Mouse (Mus musculus) embryonic facial prominence, embryonic 15.5 days (tissue): ENCODE results near the gene Lrrc74b. TPM values are rescaled to one million over a fixed set of nuclear protein-coding genes. Genes with fewer than 3 reads are reported as not detected.
"Not testable (repeated sequence)": the region's sequence is repeated elsewhere in the genome, so short reads cannot be mapped to it uniquely, and the experiment has no call there.

Experiments
- ATAC-seq: fragments of 200-750 bp; cut with Nextera tagmentation; 2 replicates; pipeline ENCODE4 v1.8.0; 2017; ENCODE audit warnings: low read depth, moderate TSS enrichment; ENCODE audit not compliant: insufficient number of reproducible peaks, low FRiP score, low TSS enrichment
- H3K27ac ChIP-seq: fragments of 300-500 bp; sonication (generic); replicated peaks from 2 replicates; pipeline ENCODE4 v1.5.1; 2015; ENCODE audit warnings: mild to moderate bottlenecking, inconsistent platforms
- H3K27me3 ChIP-seq: fragments of 300-500 bp; sonication (generic); 2 replicates; pipeline ENCODE4 v1.6.1; 2015; ENCODE audit warnings: inconsistent platforms
- H3K36me3 ChIP-seq: fragments of 300-500 bp; sonication (generic); 2 replicates; pipeline ENCODE4 v1.6.1; 2015; ENCODE audit warnings: mild to moderate bottlenecking, inconsistent platforms
- H3K4me1 ChIP-seq: fragments of 300-500 bp; sonication (generic); 2 replicates; pipeline ENCODE4 v1.6.1; 2015; ENCODE audit warnings: inconsistent platforms
- H3K4me2 ChIP-seq: fragments of 300-500 bp; sonication (generic); replicated peaks from 2 replicates; pipeline ENCODE4 v1.6.1; 2015; ENCODE audit warnings: mild to moderate bottlenecking, inconsistent platforms
- H3K4me3 ChIP-seq: fragments of 300-500 bp; sonication (generic); replicated peaks from 2 replicates; pipeline ENCODE4 v1.5.1; 2015; ENCODE audit warnings: mild to moderate bottlenecking, inconsistent platforms
- H3K9ac ChIP-seq: fragments of 300-500 bp; sonication (generic); 2 replicates; pipeline ENCODE4 v1.6.1; 2015; ENCODE audit warnings: inconsistent platforms
- H3K9me3 ChIP-seq: fragments of 300-500 bp; sonication (generic); replicated peaks from 2 replicates; pipeline ENCODE4 v1.6.1; 2016; ENCODE audit warnings: inconsistent platforms
- WGBS: fragments of 180-500 bp; shearing (Covaris S2); methylation state at CpG from one replicate; pipeline ENCODE4 v1.1.7; 2015; 5-methylcytosine and 5-hydroxymethylcytosine counted together
- polyA plus RNA-seq: library from polyadenylated mRNA; unstranded; fragments of >200 nt; fragmentation: Nextera tagmentation; extraction: Ambion mirVana; gene quantifications from 2 replicates; pipeline ENCODE4 v1.2.1, GENCODE M21; 2015

Lrrc74b gene
- polyA plus RNA-seq, 1 experiment from 2014 or later = 7.8 TPM

DNA sequence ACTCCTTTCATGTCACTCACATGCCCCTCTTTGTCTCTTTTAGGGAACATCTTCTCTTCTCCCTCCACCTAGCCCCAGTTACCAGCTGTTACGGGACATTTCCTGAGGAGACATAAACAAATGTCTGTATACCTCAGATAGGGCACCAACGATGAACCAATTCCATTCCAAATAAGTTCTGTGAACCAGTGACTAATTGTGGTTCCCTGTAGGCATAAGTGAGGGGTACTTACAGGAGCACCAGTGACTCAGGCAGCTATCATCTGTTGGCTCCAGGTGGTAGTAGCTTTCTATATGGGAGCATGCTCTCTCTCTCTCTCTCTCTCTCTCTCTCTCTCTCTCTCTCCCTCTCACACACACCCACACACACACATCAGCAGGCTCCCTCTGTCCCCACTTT lies 3.2 kb upstream of the Lrrc74b start:
- peaks cover 24% of the 10 kb centered on the region for H3K27me3 ChIP-seq

DNA sequence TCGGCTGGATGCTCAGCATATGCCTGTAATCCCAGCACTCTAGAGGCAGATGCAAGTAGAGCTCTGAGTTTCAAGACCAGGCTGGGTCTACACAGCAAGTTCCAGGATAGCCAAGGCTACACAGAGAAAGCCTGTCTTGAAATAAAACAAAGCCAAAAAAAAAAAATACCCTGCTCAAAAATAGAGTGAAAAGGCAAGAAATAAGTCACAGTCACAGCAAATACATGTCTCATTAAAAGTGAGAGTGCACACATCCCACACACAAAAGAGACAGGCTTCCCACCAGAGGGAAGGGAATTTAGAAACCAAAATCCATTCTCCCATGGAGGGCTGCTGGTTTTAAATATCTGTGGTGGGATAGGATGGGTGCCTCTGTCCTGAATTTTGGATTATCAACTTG lies 2.5 kb upstream of the Lrrc74b start:
- ATAC-seq = no peak
- 12% methylated on average over 1 of the region's 1 CpGs for WGBS
- H3K9ac ChIP-seq = no peak overlapping the region
- peaks cover 20% of the 10 kb centered on the region for H3K4me1 ChIP-seq
- no peaks in the 10 kb centered on the region for H3K9me3 ChIP-seq
- peaks cover 27% of the 10 kb centered on the region for H3K27me3 ChIP-seq
- H3K36me3 ChIP-seq = no peaks in the 10 kb centered on the region
- H3K4me2 ChIP-seq = no peak overlapping the region
- no peak overlapping the region for H3K27ac ChIP-seq
- H3K4me3 ChIP-seq = no peak overlapping the region

More for the DNA sequence above, 3.2 kb upstream of the Lrrc74b start:
- Histone ChIP-seq H3K27ac (no peak overlapping the region), H3K36me3 (no peaks in the 10 kb centered on the region), H3K4me3 (no peak overlapping the region), H3K4me1 (peaks cover 14% of the 10 kb centered on the region), H3K9ac (no peak overlapping the region), H3K4me2 (no peak overlapping the region), H3K9me3 (no peaks in the 10 kb centered on the region)
- no peak for ATAC-seq
- WGBS = 58% methylated on average over 2 of the region's 2 CpGs

DNA sequence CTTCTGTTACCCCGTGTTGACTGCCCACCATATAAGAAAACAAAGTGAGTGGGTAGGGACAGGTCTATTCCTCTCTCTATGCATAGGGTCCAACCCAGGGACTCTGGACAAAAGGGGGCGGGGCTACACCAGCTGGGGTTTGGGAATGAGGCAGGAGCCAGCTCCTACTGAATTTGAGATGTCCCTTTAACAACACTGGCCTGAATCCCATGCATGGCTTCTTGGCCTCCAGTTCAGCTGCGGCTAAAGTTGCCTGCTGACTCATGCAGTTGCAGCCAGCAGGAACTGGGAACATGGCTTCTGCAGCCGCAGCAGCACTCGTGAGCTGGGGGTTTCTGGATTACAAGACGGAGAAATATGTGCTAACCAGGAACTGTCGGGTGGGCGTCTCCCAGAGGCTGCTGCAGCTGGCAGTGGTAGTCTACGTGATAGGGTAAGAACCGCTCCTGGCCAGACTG lies 733 bp upstream of the Lrrc74b start, which contains the start of gene P2rx6:
Gene P2rx6, plus strand, starts transcription at position 135 of the 458 bp plus-strand sequence.
- peak within 1 kb of the TSS; percentile 25 for H3K27ac ChIP-seq

DNA sequence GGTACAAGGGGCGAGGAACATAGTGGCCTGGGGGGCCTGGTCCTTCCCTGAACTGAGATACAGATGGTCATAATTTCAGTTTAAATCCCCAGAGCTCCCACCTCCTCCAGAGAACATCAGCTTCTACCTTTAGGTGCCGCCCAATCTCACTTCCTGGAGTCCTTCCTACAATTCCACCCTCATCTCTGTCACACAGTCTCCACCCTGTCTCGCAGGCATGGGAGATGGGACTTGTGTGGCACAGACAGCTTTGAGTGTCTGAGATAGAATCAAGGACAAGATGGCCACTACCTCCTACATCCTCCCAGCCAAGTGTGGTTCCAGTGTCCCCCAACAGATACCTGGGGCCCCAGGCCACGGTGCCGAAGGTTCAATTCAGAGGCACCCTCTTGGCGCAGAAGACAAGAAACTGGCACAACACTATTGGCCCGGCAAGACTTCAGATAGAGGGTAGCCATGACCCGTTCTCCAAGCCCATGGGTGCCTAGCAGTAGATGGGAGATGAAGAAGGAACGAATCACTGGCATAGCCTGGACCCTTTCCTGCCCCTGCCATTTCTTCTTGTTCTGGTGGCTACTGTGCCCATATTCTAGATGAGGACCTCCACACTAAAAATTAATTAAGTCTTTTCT lies 1.5 kb downstream of the Lrrc74b start:
- H3K9me3 ChIP-seq = no peaks in the 10 kb centered on the region
- no peak overlapping the region for H3K4me2 ChIP-seq

More for the DNA sequence above, 733 bp upstream of the Lrrc74b start, which contains the start of gene P2rx6:
- H3K9ac ChIP-seq = peak within 1 kb of the TSS; percentile 9; the same call in 1 of the 2 replicates
- under 1% methylated on average over 10 of the region's 10 CpGs for WGBS
- peak within 1 kb of the TSS; percentile 28 for H3K4me3 ChIP-seq
- H3K36me3 ChIP-seq = no peaks in the 10 kb centered on the region
- peak; percentile 62 for ATAC-seq
- peaks cover 27% of the 10 kb centered on the region for H3K27me3 ChIP-seq
- H3K9me3 ChIP-seq = no peaks in the 10 kb centered on the region
- peak within 1 kb of the TSS; percentile 50 for H3K4me2 ChIP-seq
- H3K4me1 ChIP-seq = peaks cover 22% of the 10 kb centered on the region

DNA sequence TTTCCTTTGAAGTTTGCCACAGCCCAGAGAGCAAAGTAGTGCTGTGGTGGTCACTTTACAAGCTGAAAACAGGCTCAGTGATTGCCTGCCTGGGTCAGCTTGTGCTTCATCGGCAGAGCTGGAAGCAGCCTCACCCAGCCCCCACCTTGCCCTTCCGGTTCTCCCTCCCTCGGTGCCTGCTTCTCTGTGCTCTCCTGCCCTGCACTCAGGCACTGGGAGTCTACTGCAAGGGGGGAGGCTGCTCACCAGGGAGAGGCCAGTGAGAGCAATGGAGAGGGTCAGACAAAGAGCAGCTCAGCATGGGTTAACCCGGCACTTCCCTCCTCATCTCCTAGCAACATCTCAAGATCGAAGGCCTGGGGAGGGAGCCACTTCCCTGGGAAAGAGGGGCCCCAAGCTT lies 2.2 kb downstream of the Lrrc74b start:
- no peak overlapping the region for H3K9ac ChIP-seq
- peak overlapping the region; percentile 24; the same call in 1 of the 2 replicates for H3K4me2 ChIP-seq
- H3K4me3 ChIP-seq = no peak overlapping the region
- WGBS = 2% methylated on average over 5 of the region's 5 CpGs
- no peaks in the 10 kb centered on the region for H3K9me3 ChIP-seq
- H3K36me3 ChIP-seq = no peaks in the 10 kb centered on the region
- ATAC-seq = no peak
- H3K27ac ChIP-seq = no peak overlapping the region
- H3K4me1 ChIP-seq = peaks cover 29% of the 10 kb centered on the region
- peaks cover 27% of the 10 kb centered on the region for H3K27me3 ChIP-seq

More for the DNA sequence above, 1.5 kb downstream of the Lrrc74b start:
- H3K36me3 ChIP-seq = no peaks in the 10 kb centered on the region
- H3K27ac ChIP-seq = no peak overlapping the region
- no peak for ATAC-seq
- peaks cover 22% of the 10 kb centered on the region for H3K4me1 ChIP-seq
- no peak overlapping the region for H3K4me3 ChIP-seq
- 66% methylated on average over 9 of the region's 9 CpGs for WGBS
- no peak overlapping the region; the same call in 1 of the 2 replicates for H3K9ac ChIP-seq
- peaks cover 27% of the 10 kb centered on the region for H3K27me3 ChIP-seq

DNA sequence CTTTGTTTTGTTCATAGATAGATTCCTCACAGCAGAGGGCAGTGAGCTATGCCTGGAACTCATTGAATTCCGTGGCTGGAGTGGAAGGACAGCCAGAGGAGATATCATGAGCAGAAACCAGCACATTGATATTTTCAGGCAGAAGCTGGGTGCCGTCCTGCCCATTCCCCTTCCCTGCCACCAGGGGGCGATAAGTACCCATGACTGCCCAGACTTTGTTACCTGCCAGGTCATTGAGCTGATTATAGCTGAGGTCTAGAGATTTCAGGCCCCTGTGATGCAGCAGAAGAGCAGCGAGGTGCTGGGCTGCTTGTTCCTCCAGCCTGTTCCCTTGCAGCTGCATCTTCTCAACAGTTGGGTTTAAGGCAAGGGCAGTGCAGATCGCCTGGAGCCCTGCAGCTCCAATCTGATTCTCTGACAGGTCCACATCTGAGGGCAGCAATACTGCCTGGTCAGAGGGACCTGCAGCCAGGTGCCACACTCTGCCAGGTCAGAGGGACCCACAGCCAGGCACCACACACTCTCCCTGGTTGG lies 3.0 kb downstream of the Lrrc74b start:
- Histone ChIP-seq H3K9ac (no peak overlapping the region), H3K9me3 (no peaks in the 10 kb centered on the region), H3K36me3 (no peaks in the 10 kb centered on the region), H3K4me1 (peaks cover 32% of the 10 kb centered on the region), H3K27me3 (peaks cover 26% of the 10 kb centered on the region), H3K27ac (no peak overlapping the region), H3K4me2 (peak overlapping the region; percentile 9; the same call in 1 of the 2 replicates), H3K4me3 (no peak overlapping the region)
- 3% methylated on average over 5 of the region's 5 CpGs for WGBS
- no peak for ATAC-seq

DNA sequence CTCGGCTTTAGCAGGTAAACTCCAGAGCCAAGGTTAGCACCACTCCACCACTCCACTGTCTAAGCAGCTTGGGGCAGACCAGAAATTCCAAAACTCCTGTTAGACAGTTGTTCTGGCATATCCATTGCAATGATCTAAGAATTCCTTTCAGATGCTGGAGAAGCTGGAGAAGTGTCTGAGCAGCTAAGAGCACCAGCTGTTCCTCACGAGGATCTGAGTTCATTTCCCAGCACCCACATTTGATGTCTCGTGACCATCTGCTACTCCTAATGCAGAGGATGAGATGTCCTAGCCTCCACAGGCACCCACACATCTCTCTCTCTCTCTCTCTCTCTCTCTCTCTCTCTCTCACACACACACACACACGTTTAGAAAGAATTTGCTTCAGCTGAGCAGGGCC lies 4.1 kb downstream of the Lrrc74b start:
- Histone ChIP-seq H3K27ac (no peak overlapping the region), H3K9ac (no peak overlapping the region), H3K4me2 (no peak overlapping the region), H3K27me3 (peaks cover 19% of the 10 kb centered on the region), H3K4me3 (no peak overlapping the region), H3K9me3 (no peaks in the 10 kb centered on the region), H3K4me1 (peaks cover 31% of the 10 kb centered on the region), H3K36me3 (no peaks in the 10 kb centered on the region)
- no peak for ATAC-seq
- WGBS = 46% methylated on average over 4 of the region's 4 CpGs

DNA sequence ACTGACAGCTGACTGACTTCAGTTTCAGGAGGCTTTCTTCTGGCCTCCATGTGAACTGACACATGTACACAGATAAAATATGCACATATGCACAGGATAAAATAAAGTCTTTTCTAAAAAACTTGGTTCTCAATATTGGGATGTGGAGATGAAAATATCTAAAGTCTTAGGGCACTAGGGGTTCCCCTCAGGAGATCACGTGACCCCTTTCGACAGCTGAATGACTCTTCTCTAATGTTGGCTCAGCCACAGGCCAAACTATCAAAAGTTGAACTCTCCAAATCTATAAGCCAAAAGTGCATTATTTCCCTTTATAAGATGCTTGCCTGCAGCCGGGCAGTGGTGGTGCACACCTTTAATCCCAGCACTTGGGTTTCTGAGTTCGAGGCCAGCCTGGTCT lies 4.9 kb downstream of the Lrrc74b start:
- no peak for ATAC-seq
- 84% methylated on average over 4 of the region's 4 CpGs for WGBS

DNA sequence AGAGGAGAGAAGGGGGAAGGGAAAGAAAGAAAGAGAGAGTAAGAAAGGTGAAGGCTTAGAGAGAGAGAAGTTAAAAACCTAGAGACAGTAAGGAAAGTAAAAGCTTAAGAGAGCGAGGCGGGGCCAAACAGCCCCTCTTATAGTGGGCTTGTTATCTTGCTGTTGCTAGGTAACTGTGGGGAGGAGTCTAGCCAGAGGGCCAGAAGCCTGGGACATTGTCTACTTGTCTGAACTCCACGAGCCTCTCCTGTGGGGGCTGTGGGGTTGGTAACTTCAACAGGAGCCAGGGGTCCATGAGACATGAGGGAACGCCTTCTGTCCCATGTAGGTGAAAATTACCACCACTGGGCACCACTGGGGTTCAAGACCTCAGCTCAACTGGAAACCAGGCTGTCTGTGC lies 6.3 kb downstream of the Lrrc74b start:
- not testable (repeated sequence) for H3K9me3 ChIP-seq, ATAC-seq, H3K27me3 ChIP-seq, H3K27ac ChIP-seq, H3K36me3 ChIP-seq, H3K9ac ChIP-seq, H3K4me3 ChIP-seq
- Histone ChIP-seq H3K4me1 (peaks cover 19% of the 10 kb centered on the region), H3K4me2 (peak overlapping the region; percentile 40; the same call in 1 of the 2 replicates)
- 27% methylated on average over 4 of the region's 4 CpGs for WGBS

More for the DNA sequence above, 4.9 kb downstream of the Lrrc74b start:
- Histone ChIP-seq H3K36me3 (no peaks in the 10 kb centered on the region), H3K27ac (no peak overlapping the region), H3K9ac (no peak overlapping the region), H3K27me3 (peaks cover 19% of the 10 kb centered on the region), H3K4me3 (no peak overlapping the region), H3K4me2 (no peak overlapping the region), H3K9me3 (no peaks in the 10 kb centered on the region), H3K4me1 (peaks cover 25% of the 10 kb centered on the region)

DNA sequence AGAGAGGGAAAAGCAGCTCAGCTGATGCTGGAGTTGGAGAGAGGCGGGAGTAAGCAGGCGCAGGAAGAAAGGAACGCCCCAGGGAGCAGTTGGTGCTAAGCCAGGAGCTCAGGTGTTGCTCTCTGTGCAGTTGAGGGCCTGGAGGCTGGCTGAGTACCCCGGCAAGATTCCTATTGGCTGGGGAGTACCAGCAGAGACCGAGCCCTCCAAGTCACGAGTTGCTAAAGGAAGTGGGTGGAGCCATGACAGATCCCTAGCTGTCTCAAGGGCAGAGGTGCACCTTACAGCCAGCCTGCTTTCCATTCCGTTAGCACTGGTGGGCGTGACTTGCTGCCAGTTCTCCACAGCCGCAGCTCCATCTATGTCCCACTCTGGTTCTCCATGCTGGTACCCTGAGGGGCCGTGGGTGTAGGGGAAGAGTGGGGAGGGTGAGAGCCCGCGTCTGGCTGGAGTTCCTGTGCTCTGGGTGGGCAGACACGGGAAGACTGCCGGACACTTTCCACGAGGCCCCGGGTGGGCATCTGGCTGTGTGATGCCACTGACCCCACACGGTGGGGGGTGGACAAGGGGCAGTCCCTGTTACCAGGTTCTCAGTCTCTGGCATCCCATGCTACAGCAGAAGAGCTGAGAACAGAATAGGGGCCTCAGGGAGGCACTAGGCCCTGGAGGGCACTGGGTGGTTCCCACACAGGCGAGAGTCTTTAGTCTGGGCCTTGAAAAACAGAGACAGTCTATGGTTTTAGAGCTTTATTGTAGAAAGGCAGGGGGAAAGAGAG lies 6.9 kb downstream of the Lrrc74b start:
- Histone ChIP-seq H3K27me3 (0 out of 2 replicates have a peak, but pooled peaks cover 2% of the 10 kb centered on the region), H3K4me2 (peak overlapping the region; percentile 40), H3K27ac (no peak overlapping the region), H3K4me1 (peaks cover 16% of the 10 kb centered on the region), H3K4me3 (peak overlapping the region; percentile 17), H3K9me3 (no peaks in the 10 kb centered on the region), H3K36me3 (no peaks in the 10 kb centered on the region), H3K9ac (no peak overlapping the region)
- WGBS = 7% methylated on average over 18 of the region's 18 CpGs
- ATAC-seq = peak; percentile 89

DNA sequence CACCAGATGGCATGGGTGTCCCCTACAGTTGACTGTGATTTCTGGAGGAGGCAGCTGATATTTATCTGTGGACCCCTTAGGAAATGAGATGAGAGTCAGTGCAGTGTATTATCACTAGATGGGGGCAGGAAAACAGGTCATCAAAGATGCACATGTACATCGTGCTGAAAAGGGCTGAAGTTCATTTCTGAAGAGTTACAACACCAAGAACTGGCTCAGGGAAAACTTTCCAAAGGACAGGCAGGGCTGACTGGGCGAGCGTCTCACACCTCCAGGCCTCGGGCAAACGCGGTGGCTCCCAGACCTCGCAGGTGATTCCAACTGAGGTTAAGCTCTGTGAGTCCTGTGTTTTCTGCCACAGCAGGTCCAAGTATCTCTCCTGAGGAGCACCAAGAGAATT lies 8.2 kb downstream of the Lrrc74b start:
- Histone ChIP-seq H3K27ac (no peak overlapping the region), H3K4me2 (no peak overlapping the region), H3K36me3 (no peaks in the 10 kb centered on the region), H3K4me3 (no peak overlapping the region), H3K27me3 (no peaks in the 10 kb centered on the region), H3K9ac (no peak overlapping the region), H3K4me1 (peaks cover 10% of the 10 kb centered on the region), H3K9me3 (no peaks in the 10 kb centered on the region)
- WGBS = 82% methylated on average over 7 of the region's 7 CpGs
- no peak for ATAC-seq
